Mouse (Mus musculus) lung, adult 2 months (tissue): ENCODE measurements around the gene Vmn1r237.
A peak's percentile ranks its signal among the peaks of the same experiment; 100 is the strongest.

ENCODE experiments used
- CTCF ChIP-seq: fragments of 200-500 bp; IDR thresholded peaks from 2 replicates; pipeline ENCODE4 v1.5.1; 2011; ENCODE audit warnings: mild to moderate bottlenecking, low read length, control low read depth; ENCODE audit not compliant: insufficient read depth
- POLR2A ChIP-seq: fragments of 200-500 bp; IDR thresholded peaks from 2 replicates; pipeline ENCODE4 v1.6.1; 2011; ENCODE audit warnings: low read depth, mild to moderate bottlenecking, control low read depth, low read length, borderline replicate concordance; ENCODE audit errors: extremely low read depth

- TF ChIP-seq POLR2A = no peak
- TF ChIP-seq CTCF = 0 out of 2 replicates have a peak, but pooled peaks have one; percentile 7
Observed at GRCm38 (mm10) chr17:21272103-21272502, 39.6 kb upstream of the Vmn1r237 start.
